Mouse (Mus musculus) midbrain, embryonic 11.5 days (tissue): ENCODE measurements at regions not wholly inside any gene's neighbourhood (a gene's known extent, or its start where the extent isn't known, plus 50 kb on each side); places are given as distances from the start of the nearest gene placed in this dataset.
A peak's percentile ranks its signal among the peaks of the same experiment; 100 is the strongest.

Source experiments
- ATAC-seq: fragments of 200-750 bp; cut with Nextera tagmentation; 2 replicates; pipeline ENCODE4 v1.8.0; 2017; ENCODE audit warnings: moderate TSS enrichment, moderate library complexity; ENCODE audit not compliant: low FRiP score
- DNase-seq: peaks from one replicate; pipeline ENCODE4 v3.0.0; 2015; ENCODE audit warnings: low spot score; ENCODE audit errors: missing footprints
- H3K27ac ChIP-seq: fragments of 300-500 bp; sonication (generic); 2 replicates; pipeline ENCODE4 v1.5.1; 2014; ENCODE audit warnings: low read depth, low read length
- H3K27me3 ChIP-seq: fragments of 300-500 bp; sonication (generic); 2 replicates; pipeline ENCODE4 v1.6.1; 2014; ENCODE audit warnings: mild to moderate bottlenecking, low read length, moderate library complexity, mixed read lengths; ENCODE audit not compliant: control insufficient read depth, insufficient read depth
- H3K36me3 ChIP-seq: fragments of 300-500 bp; sonication (generic); 2 replicates; pipeline ENCODE4 v1.6.1; 2014; ENCODE audit warnings: mild to moderate bottlenecking, low read length, moderate library complexity, mixed read lengths; ENCODE audit not compliant: control insufficient read depth, insufficient read depth
- H3K4me1 ChIP-seq: fragments of 300-500 bp; sonication (generic); 2 replicates; pipeline ENCODE4 v1.6.1; 2014; ENCODE audit warnings: low read length; ENCODE audit not compliant: control insufficient read depth, insufficient read depth
- H3K4me2 ChIP-seq: fragments of 300-500 bp; sonication (generic); 2 replicates; pipeline ENCODE4 v1.6.1; 2014; ENCODE audit warnings: mild to moderate bottlenecking, moderate library complexity
- H3K4me3 ChIP-seq: fragments of 300-500 bp; sonication (generic); 2 replicates; pipeline ENCODE4 v1.5.1; 2014; ENCODE audit warnings: low read depth, low read length
- H3K9ac ChIP-seq: fragments of 300-500 bp; sonication (generic); 2 replicates; pipeline ENCODE4 v1.6.1; 2014; ENCODE audit warnings: low read length
- H3K9me3 ChIP-seq: fragments of 300-500 bp; sonication (generic); 2 replicates; pipeline ENCODE4 v1.6.1; 2016; ENCODE audit warnings: low read length; ENCODE audit not compliant: control insufficient read depth
- WGBS: fragments of 180-500 bp; shearing (Covaris S2); extraction: QIAGEN DNeasy Blood & Tissue Kit; methylation state at CpG from one replicate; pipeline ENCODE4 v1.1.7; 2014; 5-methylcytosine and 5-hydroxymethylcytosine counted together

DNA sequence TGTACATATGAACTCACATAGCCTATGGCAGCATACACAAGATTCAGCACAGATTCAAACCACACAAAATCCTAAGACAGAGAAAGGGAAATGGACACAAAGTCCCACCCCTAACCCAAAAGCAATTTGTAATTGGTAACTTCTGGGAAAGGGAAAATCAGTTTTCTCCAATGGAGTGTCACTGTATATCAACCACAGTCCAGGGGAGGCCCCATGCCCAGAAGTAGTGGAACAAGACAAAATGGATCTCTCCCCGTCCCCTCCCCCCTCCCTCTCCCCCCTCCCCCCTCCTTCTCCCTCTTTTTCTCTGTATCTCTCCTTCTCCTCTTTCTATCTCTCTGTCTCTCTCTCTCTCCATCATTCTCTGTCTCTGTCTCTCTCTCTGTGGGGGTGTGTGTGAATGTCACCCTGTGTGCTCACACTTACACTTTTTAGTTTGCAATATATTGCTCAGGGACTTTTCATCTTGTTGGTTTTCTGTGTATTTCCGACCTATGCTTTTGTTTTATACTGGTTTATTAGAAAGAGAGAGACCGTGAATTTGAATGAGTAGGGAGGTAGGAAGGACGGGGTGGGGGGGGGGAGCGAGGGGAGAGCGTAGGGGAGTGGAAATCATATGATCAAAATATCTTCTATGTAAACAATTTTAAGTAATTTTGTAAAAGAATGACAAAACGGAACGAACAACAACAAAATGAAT is 500.4 kb downstream of the Nyap2 start:
- H3K36me3 ChIP-seq, result no peaks in the 10 kb centered on the region
- no peaks in the 10 kb centered on the region for H3K9me3 ChIP-seq
- ATAC-seq (peak; percentile 2; the same call in 1 of the 2 replicates), DNase-seq (no peak)
- H3K4me1 ChIP-seq, result no peaks in the 10 kb centered on the region
- no peak overlapping the region for H3K4me2 ChIP-seq
- H3K27ac ChIP-seq, result no peak overlapping the region
- WGBS, result 66% methylated on average over 8 of the region's 8 CpGs
- H3K9ac ChIP-seq, result no peak overlapping the region
- no peaks in the 10 kb centered on the region for H3K27me3 ChIP-seq
- H3K4me3 ChIP-seq, result no peak overlapping the region

DNA sequence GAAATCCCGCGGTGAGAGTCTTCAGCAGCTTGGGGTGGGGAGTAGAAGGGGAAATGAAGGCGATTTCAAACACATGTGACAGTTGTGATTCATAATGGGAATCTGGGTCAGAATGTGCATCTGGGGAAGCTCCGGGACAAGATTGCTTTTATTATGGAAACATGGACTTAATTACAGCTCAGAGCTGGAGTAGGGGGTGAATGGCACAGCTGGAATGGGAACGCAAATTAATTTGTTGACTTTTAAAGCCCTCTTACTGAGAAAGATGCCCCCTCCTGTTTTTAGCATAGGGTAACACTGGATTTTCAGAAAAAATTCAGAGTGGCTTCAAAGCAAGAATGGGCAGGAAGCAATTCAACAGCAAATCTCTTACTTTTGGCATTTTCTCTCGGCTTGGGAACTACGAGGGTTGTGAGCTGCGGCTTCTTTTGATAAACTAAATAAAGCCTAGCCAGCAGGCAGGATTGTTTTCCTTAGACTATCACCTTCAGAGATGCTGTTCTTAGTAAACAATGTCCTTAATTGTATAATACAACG is 501.0 kb downstream of the Nyap2 start:
- Histone ChIP-seq H3K27ac (no peak overlapping the region), H3K9me3 (no peaks in the 10 kb centered on the region), H3K4me3 (no peak overlapping the region), H3K36me3 (no peaks in the 10 kb centered on the region), H3K27me3 (no peaks in the 10 kb centered on the region), H3K4me1 (no peaks in the 10 kb centered on the region), H3K4me2 (no peak overlapping the region), H3K9ac (no peak overlapping the region)
- ATAC-seq (peak; percentile 33; the same call in 1 of the 2 replicates), DNase-seq (peak; percentile 88)
- 28% methylated on average over 9 of the region's 9 CpGs for WGBS

DNA sequence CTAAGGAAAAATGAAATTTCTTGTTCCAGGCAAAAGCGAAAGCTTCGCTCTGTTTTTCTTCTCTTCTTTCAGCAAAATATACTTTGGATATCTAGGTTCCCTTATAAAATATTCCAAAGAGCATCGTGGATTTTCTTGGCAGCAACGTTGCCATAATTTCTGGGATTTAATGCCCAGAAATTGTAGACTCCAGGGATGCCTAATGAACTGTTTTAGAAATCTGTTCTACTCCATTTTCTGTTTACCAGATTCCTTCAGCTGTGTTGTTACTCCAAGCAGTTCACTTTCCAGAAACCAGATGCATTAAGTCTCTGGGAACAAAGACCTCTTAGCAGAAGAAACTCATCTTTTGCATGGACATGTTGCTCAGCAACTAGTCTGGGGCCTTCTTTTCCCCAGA is 504.5 kb downstream of the Nyap2 start:
- no peak for ATAC-seq
- Histone ChIP-seq H3K27me3 (no peaks in the 10 kb centered on the region), H3K9ac (no peak overlapping the region), H3K4me2 (no peak overlapping the region), H3K27ac (no peak overlapping the region), H3K4me3 (no peak overlapping the region), H3K4me1 (no peaks in the 10 kb centered on the region), H3K9me3 (no peaks in the 10 kb centered on the region), H3K36me3 (no peaks in the 10 kb centered on the region)
- 89% methylated on average over 4 of the region's 4 CpGs for WGBS
- no peak for DNase-seq

DNA sequence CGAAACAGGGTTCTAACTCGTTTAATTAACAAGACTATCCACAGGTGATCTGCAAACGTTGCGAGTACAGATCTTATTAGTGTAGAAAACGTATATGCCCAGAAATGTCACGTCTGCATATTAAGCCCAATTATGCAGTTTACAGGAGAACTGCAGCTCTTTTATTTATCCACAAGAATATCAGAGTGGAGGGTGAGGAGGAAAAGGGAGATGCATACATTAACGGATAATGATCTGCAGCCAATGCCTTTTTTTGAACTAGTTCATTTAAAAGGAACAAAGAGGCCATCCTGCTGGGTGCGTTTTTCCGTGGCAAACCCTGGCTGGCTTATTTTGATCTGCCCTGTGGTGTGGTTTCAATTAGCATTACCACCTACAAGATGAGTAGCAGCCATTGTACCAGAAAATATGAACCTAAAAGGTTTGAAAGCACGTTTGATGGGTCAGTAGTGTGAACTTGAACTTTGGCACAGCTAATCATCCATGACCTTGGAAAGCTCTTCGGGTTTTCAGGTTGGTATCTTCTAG is 511.1 kb downstream of the Nyap2 start:
- H3K27ac ChIP-seq, result no peak overlapping the region
- no peaks in the 10 kb centered on the region for H3K36me3 ChIP-seq
- 40% methylated on average over 11 of the region's 11 CpGs for WGBS
- no peak overlapping the region for H3K4me2 ChIP-seq
- H3K9me3 ChIP-seq, result no peaks in the 10 kb centered on the region
- no peak for ATAC-seq
- H3K4me1 ChIP-seq, result 0 out of 2 replicates have a peak, but pooled peaks cover 2% of the 10 kb centered on the region
- no peak overlapping the region for H3K9ac ChIP-seq
- H3K27me3 ChIP-seq, result no peaks in the 10 kb centered on the region
- DNase-seq, result peak; percentile 72
- no peak overlapping the region for H3K4me3 ChIP-seq

DNA sequence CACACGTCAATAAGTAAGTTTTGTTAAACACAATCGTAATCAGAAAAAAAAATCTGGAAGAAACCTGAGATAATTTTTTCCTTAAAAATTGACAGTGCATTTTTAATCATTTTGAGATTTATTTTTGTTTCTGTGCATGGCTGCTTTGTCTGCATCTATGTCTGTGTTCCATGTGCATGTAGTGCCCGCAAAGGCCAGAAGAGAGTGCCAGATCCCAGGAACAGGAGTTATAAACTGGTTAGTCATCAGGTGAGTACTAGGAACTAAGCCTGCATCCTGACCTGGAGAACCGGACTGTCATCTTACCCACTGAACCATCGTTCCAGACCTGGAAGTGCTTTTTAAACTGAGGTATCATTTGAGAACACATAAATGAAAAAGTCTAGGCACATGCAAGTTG is 514.9 kb downstream of the Nyap2 start:
- H3K4me3 ChIP-seq, result no peak overlapping the region
- peaks cover 15% of the 10 kb centered on the region for H3K4me1 ChIP-seq
- WGBS, result 87% methylated on average over 5 of the region's 5 CpGs
- no peaks in the 10 kb centered on the region for H3K9me3 ChIP-seq
- no peaks in the 10 kb centered on the region for H3K36me3 ChIP-seq
- no peaks in the 10 kb centered on the region for H3K27me3 ChIP-seq
- DNase-seq (peak; percentile 76), ATAC-seq (no peak)
- no peak overlapping the region for H3K9ac ChIP-seq
- no peak overlapping the region for H3K27ac ChIP-seq
- no peak overlapping the region for H3K4me2 ChIP-seq

DNA sequence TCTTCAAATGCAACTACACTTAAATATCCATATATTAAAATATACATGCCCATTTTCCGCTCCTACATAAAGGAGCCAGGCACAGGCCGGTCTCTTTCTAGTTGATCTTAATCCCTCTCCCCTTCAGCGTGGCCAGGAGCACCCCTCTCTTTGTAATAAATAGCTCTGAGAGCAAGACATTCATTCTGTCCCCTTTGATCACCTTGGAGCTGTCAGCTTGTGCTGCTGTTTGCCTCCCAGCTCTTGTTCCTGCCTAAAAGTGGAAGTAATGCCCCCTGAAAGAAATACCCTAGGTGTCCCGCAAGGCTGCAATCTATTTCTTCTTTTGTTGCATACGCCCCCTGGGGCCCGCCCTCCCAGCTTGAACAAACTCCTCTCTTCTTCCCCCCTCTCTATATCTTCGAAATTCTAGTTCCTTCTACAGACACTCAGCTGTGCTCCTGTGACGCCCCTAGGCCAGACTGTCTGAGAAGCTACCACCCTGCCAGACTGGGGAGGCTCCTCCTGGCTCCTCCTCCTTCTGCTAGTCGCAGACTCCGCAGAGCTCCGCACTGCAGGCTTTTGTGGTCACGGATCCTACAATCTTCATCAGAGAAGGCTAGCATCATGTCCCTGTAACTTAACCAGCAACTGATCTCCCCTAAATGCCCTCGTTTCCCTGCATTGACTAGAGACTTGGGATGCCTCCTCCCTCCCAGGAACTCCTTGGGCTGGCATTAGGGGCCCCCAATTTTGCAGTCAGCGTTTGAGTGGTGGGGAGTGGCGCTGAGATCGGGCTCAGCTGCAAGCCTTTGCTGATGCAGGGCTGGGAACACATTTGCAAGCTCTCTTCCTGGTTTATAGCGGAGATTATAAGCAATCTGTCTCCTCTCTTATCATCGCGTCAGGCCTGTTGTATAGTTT is 516.8 kb downstream of the Nyap2 start:
- Histone ChIP-seq H3K27ac (peak overlapping the region; percentile 84), H3K9me3 (no peaks in the 10 kb centered on the region), H3K4me3 (peak overlapping the region; percentile 27), H3K27me3 (no peaks in the 10 kb centered on the region), H3K4me2 (peak overlapping the region; percentile 43), H3K9ac (peak overlapping the region; percentile 56), H3K4me1 (peaks cover 13% of the 10 kb centered on the region), H3K36me3 (no peaks in the 10 kb centered on the region)
- WGBS, result under 1% methylated on average over 19 of the region's 19 CpGs
- ATAC-seq (peak; percentile 97), DNase-seq (peak; percentile 96)

DNA sequence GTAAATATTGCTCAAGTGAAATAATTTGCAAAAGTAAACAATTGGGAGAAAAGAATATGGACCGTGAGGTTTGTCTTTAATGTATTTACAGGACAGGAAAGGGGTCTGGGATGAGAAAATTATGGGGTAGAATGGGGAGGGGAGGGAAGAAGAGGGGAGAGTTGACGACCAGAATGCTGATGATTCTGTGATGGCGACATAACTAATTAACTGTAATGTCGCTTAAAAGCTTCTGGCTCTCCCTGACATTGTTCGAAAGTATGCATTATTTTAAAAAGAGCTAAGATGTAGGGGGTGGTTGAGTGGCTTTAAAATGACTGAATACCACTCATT is 517.4 kb downstream of the Nyap2 start:
- H3K36me3 ChIP-seq, result no peaks in the 10 kb centered on the region
- DNase-seq (no peak), ATAC-seq (peak; percentile 27; the same call in 1 of the 2 replicates)
- H3K27me3 ChIP-seq, result no peaks in the 10 kb centered on the region
- peak overlapping the region; percentile 84 for H3K27ac ChIP-seq
- no peaks in the 10 kb centered on the region for H3K9me3 ChIP-seq
- H3K4me3 ChIP-seq, result peak overlapping the region; percentile 27
- WGBS, result 5% methylated on average over 5 of the region's 5 CpGs
- peak overlapping the region; percentile 43 for H3K4me2 ChIP-seq
- H3K4me1 ChIP-seq, result peaks cover 13% of the 10 kb centered on the region
- H3K9ac ChIP-seq, result peak overlapping the region; percentile 56

DNA sequence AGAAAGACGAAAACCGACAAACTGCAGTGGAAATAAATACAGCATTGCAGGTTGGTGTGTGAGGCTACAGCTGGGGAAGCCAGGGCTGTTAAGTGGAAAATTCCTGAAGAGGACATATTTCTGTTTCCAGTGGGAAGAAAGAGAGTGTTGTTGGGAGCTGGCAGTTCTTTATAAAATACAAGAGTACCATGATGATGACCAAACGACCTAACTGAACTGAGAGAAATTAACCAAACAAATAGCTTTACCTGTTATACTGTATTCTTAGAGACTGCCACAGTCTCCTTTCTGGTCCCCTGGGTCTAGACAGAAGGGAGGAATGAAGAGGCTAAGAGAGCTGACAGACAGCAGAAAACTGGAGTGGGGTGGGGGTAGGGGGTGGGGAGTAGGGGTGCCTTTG is 517.9 kb downstream of the Nyap2 start:
- Histone ChIP-seq H3K4me3 (no peak overlapping the region), H3K9ac (no peak overlapping the region), H3K4me1 (peaks cover 13% of the 10 kb centered on the region), H3K36me3 (no peaks in the 10 kb centered on the region), H3K9me3 (no peaks in the 10 kb centered on the region), H3K4me2 (peak overlapping the region; percentile 43), H3K27me3 (no peaks in the 10 kb centered on the region), H3K27ac (peak overlapping the region; percentile 84)
- DNase-seq, result no peak
- no peak for ATAC-seq
- 7% methylated on average over 3 of the region's 3 CpGs for WGBS

DNA sequence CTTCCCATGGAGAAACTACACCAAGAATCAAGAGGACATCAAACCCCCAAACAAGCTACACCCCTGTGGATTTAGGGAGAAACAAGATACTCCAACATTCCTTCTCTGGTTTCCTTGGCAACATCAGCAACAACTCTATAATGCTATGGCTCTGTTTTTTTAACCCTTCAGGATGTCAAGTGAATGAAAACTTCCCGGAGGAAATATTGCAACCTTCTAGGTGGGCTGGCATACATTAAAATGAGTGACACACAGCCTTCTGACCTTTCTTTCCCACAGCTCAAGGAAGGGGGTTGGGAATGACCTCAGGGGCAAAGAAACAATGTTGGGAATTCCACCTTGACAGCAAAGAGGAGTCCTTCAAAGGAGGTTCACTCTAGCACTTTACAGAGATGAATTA is 532.0 kb downstream of the Nyap2 start:
- H3K27ac ChIP-seq, result no peak overlapping the region
- no peaks in the 10 kb centered on the region for H3K4me1 ChIP-seq
- H3K36me3 ChIP-seq, result no peaks in the 10 kb centered on the region
- peak; percentile 84 for DNase-seq
- H3K4me3 ChIP-seq, result no peak overlapping the region
- no peak for ATAC-seq
- no peak overlapping the region for H3K4me2 ChIP-seq
- no peak overlapping the region for H3K9ac ChIP-seq
- H3K27me3 ChIP-seq, result no peaks in the 10 kb centered on the region
- no peaks in the 10 kb centered on the region; the same call in 1 of the 2 replicates for H3K9me3 ChIP-seq
- 6% methylated on average over 1 of the region's 1 CpGs for WGBS
